Mouse (Mus musculus) granulocyte monocyte progenitor cell, adult 5-6 weeks (primary cell): ENCODE data around the gene Slc45a1. TPM values are rescaled to one million over a fixed set of nuclear protein-coding genes. Genes with fewer than 3 reads are reported as not detected.
A peak's percentile ranks its signal among the peaks of the same experiment; 100 is the strongest.
"Not testable (repeated sequence)": the region's sequence is repeated elsewhere in the genome, so short reads cannot be mapped to it uniquely, and the experiment has no call there.

ENCODE experiments used
- ATAC-seq: replicated peaks from 2 replicates; pipeline ENCODE4 v1.8.0; 2016; ENCODE audit warnings: mild to moderate bottlenecking, moderate TSS enrichment, inconsistent platforms; ENCODE audit not compliant: poor library complexity, severe bottlenecking
- total RNA-seq, 2 experiments: library from RNA; stranded (forward) in 1 of 2; stranded (reverse) in 1 of 2; fragments of 200-712, 200-1000 nt in 1 of 2; fragments of >200 nt in 1 of 2; fragmentation: Nextera tagmentation in 1 of 2; gene quantifications; 2 replicates each; pipeline ENCODE4 v1.2.3; 2014 to 2017

Slc45a1 gene
- total RNA-seq, 2 experiments from 2014 or later = not detected

DNA sequence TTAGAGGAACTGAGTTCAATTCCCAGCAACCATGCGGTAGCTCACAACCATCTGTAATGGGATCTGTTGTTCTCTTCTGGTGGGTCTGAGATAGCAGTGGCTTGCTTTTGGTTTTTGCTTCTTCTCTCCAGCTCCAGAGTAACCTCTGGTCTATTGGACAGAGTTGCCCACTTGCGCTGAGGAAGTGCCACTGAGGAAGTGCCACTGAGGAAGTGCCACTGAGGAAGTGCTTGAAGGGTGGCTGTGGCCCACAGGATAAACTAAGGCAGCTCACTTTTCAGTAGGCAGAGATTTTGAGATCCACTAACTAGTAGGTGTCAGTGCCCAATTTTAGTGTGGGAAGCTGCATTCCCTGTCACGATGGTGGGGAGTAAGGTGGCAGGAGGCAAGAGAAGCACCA lies 43.3 kb downstream of the Slc45a1 start:
- peak; percentile 60 for ATAC-seq

DNA sequence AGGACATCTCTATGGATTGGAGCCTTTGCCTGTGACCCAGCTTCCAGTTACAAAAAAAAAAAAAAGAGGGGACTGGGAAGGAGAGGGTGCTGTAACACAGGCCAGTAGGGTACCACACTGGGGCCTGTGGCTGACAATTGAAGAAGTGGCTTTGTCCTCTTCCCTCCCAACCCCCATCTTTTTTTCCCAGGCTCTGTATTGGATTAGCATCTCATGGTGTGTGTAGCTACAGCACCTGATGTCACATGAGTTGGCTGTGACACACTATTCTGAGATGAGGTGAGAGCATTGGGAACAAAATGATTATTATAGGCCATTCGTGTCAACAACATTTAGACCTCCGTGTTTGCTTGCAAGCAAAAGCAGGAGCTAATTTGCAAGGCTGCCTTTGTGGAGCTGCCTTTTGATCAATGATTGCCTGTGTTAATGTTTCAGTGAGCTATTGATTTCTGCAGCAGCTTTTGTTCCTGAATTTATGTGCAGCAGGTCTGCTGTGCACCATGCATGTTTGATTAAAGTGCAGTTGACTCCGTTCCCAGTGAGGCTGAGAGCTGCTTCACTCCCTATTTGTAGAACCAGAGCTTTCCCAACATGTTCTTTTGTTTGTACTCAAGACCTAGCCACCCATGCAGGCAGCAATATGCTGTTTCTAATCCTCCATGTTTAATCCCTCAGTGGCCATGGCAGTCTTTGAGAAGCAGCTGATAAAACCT lies 45.4 kb downstream of the Slc45a1 start:
- no peak for ATAC-seq

DNA sequence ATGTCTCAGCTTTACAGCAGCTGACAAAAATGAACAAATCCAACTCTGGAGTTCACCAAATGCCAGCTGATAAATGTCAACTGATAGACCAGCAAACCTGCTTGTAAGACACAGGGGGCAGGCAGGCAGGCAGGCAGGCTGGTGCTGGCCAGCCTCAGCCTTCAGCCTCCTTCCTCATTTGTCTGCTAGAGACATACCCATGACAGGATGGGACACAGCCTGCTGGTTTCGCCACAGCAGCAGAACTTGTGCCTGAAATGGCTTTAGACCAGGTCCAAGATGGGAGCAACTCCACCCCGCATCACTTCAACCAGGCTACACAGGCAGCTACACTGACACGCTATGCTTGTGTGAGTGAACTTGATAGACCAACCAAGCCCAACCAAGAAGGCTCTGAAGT lies 46.2 kb downstream of the Slc45a1 start:
- peak; percentile 81 for ATAC-seq

DNA sequence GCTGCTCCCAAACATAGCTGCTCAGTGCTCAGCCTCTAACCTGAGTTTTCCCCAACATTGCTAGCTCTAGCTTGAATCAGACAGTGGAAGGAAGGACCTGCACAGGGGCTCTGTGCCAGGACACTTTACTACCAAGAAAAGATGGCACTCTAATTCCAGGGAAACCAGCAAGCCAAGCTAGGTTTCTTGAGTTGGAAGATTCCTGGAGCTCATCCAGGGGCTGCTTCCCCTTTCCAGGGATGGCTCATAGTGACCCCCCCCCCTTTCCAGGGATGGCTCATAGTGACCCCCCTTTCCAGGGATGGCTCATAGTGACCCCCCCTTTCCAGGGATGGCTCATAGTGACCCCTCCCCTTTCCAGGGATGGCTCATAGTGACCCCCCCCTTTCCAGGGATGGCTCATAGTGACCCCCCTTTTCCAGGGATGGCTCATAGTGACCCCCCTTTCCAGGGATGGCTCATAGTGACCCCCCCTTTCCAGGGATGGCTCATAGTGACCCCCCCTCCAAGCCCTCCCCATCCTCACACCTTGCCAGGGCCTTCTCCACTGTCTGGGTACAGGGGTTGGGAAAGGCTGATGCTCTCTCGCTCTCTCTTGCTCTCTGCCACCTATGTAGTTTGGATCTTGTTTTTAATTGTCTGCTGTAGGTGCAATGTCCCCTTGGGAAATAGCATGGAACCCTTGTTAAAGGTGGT lies 48.5 kb downstream of the Slc45a1 start:
- ATAC-seq = no peak

DNA sequence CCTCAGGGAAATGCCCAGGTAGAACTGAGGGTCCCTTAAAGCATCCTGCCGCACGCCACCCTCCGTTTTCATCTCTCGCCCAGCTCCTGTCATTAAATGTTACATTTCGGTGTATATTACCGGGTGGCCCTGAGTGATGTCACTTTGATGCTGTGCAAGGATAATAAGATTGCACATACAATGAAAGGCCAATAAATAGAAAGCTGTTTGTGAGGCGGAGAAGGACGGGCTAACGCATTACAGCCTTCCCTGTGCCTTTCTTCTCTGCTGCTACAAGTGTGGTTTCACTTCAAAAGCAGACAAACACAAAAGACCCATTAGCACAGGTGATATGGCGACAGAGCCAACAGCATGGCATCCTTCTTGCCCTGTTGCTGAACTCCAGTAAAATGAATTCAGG lies 50.5 kb downstream of the Slc45a1 start:
- ATAC-seq = no peak

DNA sequence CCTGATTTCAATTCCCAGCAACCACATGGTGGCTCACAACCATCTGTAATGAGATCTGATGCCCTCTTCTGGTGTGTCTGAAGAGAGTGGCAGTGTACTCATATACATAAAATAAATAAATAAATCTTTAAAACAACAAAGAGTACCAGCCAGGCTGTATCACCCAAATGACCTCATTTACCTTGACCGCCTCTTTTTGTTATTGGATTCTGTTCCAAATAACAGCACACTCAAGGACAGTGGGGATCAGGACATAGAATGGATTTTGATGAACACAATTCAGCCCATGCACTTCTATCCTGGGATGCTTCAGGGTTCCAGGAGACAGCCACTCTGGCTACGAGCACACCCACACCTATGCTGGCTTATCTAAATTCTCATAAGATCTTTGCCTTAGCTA lies 51.5 kb downstream of the Slc45a1 start:
- not testable (repeated sequence) for ATAC-seq

DNA sequence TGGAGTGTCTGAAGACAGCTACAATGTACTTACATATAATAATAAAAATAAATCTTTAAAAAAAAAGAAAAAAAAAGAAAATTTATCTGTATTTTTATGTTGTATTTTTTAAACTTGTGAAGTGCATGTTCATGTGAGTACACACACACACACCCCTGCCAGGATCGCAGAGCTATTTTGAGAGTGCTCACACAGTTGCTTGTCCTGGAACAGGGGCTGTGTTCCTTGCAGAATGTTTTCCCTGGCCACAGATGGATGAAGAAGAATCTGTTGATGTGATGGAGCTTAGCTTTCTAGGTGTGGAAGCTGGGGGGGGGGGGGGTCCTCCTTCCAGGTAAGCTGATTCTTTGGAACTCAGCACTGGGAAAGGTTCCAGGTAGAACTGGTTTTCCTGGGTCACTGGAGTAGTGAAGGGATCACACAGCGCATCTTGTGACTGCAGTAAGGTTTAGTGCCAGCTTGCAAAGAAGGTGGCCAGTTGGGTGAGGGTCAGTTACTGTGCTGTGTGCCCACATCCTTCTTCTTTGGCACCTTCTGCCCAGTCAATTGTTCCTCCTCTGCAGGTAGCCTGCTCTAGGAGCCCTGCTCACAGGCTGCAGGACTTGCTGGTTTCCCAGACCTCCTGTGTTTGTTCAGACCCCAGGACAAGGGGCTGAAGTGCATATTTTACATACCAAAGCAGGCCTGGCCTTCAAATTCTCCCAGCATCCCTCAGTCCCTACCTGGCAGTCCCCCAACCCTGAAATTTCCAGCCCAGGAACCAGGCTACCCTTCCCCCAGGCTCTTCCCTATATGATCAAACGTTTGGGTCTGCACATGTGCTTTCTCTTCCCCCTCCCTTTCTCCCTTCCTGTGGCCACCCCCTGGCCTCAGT lies 52.6 kb downstream of the Slc45a1 start:
- ATAC-seq = no peak

DNA sequence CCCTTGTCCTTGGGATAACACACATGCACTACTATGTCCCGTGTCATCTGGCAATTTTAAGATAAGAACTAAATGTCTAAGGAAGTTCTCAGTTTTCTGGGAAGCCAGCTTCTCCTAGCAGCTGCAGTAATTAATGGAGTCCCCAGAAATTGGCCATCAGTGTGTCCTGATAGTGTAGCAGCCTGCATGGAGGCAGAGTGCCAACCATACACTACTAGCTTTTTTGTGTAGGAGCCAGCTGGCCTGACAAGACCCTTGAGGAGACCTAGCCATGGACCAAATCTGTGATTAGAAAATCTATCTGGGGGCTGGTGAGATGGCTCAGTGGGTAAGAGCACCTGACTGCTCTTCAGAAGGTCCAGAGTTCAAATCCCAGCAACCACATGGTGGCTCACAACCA lies 53.3 kb downstream of the Slc45a1 start:
- no peak for ATAC-seq

DNA sequence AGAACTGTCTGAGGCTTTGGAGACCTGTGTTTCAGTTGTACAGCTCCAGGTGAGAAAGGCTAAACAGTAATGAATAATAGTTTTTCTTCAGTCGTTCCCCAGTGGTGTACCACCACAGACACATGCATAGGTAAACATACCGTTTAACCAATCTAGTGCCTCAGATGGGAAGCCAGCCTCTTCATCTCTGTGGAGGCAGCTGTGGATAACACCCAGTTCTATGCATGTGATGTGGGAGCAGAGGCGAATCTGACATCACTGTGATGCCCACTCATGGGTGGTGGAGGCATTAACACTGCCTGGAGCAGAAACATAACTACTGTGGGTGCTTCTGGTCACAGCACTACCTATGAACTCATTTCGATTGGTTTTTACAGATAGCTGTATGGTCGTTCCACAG lies 56.0 kb downstream of the Slc45a1 start:
- no peak for ATAC-seq

DNA sequence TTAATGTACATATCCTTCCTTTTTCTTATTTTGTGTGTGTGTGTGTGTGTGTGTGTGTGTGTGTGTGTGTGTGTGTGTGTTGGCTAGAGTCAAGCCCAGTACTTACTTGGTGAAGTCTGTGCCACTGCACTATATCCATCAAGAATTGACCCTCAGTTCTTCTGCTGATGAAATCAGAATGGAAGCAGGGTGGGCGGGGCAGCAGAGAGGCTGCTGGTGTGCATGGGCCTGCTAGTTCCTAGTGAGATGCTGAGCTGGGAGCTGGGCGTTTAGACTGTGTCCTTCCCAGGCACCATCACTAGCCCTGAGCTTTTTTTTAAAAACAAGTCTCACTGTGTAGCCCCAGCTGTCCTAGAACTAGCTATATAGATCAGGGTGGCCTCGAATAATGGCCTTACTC lies 56.9 kb downstream of the Slc45a1 start:
- no peak for ATAC-seq

DNA sequence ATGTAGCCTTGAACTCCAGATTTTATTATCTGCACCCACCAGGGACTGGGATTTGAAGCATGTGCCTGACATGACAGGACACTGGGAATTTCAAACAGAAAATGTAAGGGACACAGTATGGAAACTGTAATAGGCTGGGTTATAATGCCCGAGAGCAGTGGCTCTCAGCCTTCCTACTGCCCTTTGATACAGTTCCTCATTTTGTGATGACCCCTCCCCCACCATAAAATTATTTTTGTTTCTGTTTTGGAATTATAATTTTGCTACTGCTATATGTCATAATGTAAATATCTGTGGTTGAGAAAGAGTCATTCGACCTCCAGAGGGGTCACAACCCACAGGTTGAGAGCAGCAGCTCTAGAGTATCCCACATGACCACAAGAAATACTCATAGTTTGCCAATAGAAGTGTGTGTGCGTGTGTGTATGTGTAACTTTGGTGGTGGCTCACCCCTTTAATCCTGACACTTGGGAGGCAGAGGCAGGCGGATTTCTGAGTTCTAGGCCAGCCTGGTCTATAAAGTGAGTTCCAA lies 57.6 kb downstream of the Slc45a1 start:
- ATAC-seq = peak; percentile 79

DNA sequence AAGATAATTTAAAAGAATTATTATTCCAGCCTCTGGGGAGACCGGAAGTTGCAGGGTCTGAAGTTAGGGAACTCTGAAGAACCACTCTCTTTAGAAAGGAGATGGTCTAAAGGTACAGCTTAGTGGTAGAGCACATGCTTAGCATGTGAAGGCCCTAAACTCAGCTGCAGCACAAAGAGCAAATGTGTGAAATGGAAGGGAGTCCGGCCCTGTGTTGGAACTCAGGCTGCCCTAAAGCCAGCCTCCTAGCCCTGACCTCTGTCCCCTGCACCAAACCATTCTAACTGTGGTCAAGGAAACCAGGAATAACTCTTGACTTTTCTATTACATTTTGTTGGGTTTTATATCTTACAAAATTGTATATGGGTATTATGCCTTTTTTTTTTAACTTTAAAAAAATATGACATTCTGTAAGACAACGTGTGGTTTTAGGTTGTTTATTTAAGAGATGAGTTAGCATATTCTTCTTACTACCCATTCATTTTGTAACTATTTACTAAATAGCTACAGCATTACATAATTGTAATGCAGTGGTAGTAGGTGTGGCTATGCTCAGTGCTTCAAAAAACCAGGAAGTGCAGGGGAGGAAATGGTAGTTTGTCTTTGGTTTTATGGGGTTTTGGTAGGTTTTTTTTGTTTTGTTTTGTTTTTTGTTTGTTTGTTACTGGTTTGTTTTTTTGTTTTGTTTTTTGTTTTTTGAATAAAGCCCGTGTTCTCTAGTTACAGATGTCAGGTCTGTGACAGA lies 58.3 kb downstream of the Slc45a1 start:
- ATAC-seq = peak; percentile 70

DNA sequence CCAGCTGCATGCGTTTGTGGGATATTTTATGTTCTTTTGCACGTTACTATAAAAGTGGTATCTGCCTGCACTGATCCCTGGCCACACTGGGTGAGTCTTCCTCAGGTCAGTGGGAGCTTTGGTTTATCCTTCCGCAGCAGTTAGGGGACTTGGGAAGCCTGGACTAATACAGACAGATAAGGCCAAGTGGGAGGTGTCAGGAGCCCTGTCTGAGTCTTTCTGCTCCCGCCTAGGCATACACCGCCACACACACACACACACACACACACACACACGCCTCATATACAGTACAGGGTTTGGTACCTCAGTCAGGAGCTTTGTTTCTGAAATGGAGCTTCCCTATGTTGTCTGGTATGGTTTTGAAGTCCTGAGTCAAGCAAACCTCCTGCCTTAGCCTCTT lies 59.9 kb downstream of the Slc45a1 start:
- no peak for ATAC-seq

DNA sequence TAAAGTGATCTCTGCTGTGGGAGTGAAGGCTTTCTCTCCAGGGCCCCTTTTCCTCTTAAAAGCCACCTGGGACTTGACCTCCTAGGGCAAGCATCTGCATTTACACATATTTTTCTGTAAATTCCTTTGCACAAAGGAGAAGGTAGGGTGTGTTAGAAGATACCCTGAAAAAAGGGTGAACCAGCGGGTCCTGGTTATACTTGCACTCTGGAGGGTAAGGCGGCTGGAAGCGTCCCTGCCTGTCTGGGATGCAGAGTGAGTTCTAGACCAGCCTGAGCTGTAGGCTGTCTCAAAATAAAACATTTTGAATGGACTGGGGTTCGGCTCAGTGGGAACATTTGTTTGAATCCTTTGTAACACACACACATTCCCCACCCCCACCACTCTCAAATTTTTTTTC lies 60.4 kb downstream of the Slc45a1 start:
- no peak for ATAC-seq

DNA sequence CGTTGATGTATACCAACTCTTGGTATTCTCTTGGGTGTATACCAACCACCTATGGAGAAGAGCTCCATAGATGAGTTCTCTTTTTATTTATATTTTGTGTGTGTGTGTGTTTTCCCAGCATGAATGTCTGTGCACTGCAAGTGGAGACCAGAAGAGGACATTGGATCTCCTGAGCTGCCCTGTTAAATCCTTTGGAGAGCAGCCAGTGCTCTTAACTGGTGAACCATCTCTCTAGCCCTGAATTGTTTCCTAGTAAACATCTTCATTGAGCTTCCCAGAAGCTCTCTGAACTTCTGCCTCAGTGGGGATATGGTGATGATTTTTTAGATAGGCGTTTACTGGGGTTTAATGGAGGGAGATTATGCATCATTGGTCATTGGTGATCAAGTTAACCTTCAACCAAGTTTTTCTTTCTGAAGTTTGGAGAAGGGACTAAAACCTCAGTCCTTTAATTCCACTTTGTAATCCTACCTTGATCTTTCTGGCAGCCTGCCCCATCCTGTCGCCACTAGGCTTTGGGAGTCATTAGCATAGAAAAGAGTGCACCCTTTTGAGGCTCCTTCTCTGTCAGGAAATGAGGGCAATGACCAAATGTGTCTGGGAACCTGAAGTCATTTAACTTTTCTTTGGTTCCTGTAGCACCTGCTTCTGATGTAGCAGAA lies 61.2 kb downstream of the Slc45a1 start:
- ATAC-seq = no peak

DNA sequence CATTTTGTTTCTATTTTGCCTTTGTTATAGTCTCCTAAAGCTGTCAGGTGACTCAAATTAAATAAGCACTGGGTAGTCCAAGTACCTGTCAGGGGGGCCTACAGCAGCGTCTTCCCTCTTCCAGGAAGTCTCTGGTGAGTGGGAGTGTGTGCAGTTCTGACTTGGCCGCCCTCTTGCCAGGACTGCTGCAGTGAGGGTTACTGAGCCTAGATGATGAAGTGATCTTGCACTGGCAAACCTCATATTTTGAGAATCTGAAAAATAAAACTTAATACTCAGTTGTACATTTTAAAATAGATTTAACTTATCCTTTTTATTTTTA lies 63.7 kb downstream of the Slc45a1 start:
- no peak for ATAC-seq

DNA sequence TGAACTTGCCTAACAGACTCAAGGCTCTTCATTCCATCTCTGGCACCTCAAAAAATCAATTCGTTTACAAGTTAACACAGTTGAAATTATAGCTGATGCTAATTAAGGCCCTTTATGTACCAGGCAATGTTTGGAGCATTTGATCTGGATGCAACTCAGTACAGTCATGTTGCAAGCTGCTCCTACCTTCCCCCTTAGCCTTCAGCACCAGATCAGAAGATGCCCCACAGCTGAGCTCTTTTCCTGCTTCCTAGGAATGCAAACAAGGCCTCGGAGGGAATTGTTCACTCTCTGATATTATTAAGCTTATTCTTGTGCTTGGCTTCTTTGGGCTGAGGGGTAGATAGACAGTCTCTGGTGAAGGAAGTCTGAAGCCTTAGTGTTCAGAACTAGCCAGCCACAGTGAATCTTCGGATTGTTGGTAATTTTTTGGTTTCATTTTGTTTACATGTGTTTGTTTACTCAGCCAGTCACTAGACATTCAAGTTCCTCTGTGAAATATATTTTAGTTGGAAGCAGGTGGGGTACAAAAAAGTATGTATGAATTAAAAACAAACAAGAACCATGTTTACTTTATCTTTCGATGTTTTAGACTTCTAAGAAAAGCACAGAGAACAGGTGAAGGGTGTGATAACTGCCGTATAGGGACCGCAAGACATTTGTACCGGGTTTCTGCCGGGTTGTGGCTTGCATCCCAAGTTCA lies 64.2 kb downstream of the Slc45a1 start:
- ATAC-seq = no peak

DNA sequence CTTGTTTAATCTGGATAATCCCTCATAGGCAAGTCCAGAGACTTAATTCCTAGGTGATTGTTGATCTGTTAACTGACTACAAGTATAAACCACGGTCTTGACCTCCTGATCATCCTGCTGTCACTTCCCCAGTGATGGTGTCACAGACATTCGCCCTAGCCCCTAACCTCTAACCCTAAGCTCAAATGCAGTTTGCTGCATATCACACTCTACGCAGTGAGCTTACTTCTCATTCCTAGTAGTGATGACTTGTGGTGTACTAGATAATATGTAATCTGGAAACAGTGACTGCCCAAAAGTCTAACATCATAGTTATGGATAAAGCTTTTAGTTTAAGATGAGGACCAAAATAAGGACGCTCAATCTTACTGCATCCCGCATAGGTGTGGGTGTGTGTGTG lies 65.7 kb downstream of the Slc45a1 start:
- no peak for ATAC-seq

DNA sequence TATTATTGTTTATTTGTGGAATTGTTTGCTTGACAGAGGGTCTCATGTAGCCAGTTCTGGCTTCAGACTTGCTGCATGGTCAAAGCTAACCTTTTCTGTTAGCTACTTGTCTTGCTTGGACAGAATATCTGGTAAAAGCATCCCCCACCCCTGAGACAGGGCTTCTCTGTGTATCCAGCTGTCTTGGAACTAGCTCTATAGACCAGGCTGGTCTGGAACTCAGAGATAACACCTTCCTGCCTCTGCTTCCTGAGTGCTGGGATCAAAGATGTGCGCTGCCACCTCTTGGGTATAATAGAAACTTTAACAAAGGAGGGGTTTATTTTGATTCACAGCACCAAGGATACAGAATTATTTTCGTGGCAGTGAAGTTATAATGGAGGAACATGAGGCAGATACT lies 66.2 kb downstream of the Slc45a1 start:
- no peak for ATAC-seq
